In the genomic region with DNA sequence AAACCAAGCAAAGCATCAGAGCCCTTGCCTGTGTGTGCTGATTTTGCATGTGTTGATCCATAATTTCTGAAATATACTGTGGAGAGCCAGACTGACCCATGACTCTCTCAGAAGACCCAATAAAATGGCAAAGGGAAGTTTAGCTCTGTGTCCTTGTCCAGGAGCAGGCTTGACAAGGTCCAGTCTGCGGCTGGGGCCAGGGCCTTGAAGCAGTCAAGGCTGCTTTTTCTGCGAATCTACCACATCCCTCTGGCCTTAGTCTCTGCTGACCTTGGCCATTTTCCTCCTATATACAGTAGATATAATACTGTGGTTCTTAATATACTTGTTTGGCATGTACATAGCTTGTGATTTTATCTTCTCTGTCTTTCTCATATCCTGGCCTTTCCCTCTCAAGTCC, we compare ENCODE assay signal across 13 mouse cellular contexts.
"Had no signal": no experiment of that assay in that cellular context is flagged by ENCODE, and none has a peak within 500 bp of the region (broad histone marks: within the 10 kb centered on the region; RNA-seq: fewer than 3 reads in every experiment).

No protein-coding gene starts in this region.

- DNase-seq: gastrocnemius, postnatal 14 days; gastrocnemius, postnatal 36 days; heart, adult 11 months; heart, adult 2 months; heart, postnatal 14 days; heart, postnatal 4 days; kidney, adult 18-20 months; kidney, adult 8-10 months; kidney, postnatal 10 days; kidney, postnatal 25 days; liver; liver, embryonic 13.5 days; liver, postnatal 0 days had no signal
